Mouse (Mus musculus) cerebral cortex, adult 2 months (tissue): ENCODE data around the gene Dync1i1.

Source experiments
- whole genome bisulfite sequencing: fragments of 180-500 bp; shearing (Covaris S2); methylation state at CpG from one replicate; pipeline ENCODE4 v1.1.7; 2018; 5-methylcytosine and 5-hydroxymethylcytosine counted together

Gene Dync1i1

DNA sequence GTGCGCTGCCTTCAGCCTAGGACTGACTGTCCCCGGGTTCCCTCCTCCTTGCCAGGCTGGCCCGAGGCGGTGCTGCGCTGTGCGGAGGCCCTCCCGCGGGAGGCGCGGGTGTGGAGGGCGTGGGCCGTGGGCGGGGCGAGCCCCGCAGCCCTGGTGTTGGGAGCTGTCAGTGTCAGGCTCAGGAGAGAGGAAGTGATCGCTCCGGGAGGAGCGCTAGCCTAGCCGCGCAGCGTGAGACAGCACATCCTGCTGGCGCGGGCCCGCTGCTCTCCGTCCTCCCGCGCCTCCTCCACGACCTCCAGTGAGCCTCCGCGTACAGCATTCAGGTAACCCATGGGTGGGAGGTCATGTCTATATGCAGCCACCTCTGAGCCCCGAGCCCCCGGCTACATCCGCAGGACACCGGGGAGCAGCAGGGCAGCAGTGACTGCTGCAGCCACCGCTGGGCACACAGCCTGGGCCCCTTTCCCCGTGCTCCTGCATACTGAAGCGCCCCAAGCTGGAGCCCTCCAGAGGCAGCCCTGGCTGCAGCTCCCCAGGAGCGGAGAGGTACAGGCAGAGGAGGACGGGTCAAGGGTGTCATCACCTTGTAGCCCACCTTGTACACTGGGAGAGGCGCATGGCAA is at the start of gene Dync1i1:
Gene Dync1i1, plus strand, starts transcription at position 29 of the 626 bp plus-strand sequence.
- 1% methylated on average over 34 of the region's 40 CpGs for WGBS

DNA sequence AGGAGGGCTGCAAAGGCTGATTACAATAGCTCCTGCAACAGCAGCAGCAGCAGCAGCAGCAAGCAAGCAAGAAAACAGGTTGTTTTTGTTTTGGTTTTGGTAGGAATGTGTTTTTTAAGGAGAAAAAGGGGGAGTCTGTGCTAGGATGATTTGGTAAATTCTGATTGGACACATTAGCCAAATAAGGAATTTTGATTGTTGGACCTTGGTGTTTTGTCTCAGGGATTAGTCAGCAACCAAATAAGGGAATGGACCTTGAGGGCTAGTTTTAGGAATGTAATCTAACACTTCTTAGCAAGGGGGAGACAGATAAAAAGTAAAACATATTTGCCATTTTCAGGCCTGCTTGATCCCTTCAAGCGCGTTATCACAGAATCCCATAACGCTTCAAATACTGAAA is 45.7 kb upstream of the Dync1i1 start:
- WGBS = 94% methylated on average over 3 of the region's 3 CpGs

DNA sequence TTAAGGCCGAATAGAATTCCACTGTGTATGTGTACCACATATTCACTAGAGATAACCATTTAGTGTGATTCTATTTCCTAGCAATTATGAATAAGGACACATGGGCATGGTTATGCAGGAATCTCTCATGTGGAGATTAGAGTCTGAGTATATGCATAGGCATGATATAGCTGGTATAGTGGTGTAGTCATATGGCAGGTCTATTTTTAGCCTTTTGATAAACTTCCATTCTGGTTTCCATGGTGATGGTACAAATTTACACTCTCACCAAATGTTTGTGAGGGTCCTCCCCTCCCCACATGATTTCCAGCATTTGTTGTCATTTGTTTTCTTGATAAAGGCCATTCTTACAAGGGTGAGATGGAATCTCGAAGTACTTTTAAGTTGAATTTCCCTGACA is 23.6 kb upstream of the Dync1i1 start:
- 57% methylated on average over 2 of the region's 2 CpGs for WGBS

DNA sequence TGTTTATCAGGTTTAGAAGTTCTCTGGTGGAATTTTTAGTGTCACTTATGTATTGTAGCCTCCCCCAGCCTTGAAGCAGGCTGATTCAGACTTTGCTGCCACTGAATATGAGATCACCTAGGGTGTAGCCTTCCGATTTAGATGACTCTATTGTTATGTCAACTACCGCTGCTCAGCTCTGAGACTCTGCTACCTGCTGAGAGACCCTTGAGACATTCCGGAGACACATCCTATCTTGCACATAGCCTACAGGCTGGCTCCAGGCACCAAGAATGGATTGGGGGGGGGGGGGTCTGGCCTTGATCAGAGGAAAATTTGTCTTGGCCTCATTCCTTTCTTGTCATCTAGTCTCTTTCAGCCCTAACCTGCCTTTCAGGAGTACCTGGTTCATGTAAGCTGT is 17.5 kb upstream of the Dync1i1 start:
- WGBS = 69% methylated on average over 3 of the region's 3 CpGs

DNA sequence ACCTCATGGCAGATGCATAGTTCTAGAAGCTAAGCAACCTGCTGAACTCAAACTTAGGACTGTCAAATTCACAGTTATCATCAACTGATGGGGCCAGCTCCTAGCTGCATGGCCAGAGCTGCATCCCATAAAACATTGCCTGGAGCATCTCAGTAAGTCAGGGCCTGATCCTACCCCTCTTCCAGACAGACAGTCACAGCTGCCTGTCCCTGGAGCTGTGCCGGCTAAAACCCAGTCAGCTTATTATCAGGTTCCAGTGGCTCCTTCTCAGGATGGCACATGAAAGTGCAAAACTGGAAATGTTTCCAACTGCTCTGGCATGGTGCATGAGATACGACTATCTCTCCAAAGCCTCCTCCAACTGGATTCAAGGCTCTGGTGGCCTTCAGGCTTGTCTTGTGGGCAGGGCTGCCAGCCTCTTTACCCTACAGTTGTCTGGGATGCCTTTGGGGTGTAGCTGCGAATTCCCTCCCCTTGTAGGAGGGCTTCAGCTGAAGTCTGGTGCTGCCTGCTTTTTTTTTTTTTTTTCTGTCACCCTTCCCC is 15.3 kb upstream of the Dync1i1 start:
- WGBS = 73% methylated on average over 3 of the region's 3 CpGs

- 74% methylated on average over 3 of the region's 3 CpGs for WGBS
Measured at GRCm38 (mm10) chr6:5712620-5713019, 12.8 kb upstream of the Dync1i1 start.

- 40% methylated on average over 3 of the region's 3 CpGs for WGBS
Measured at GRCm38 (mm10) chr6:5715101-5715618, 10.3 kb upstream of the Dync1i1 start.

- WGBS = 87% methylated on average over 2 of the region's 2 CpGs
Measured at GRCm38 (mm10) chr6:5718955-5719354, 6.5 kb upstream of the Dync1i1 start.

GRCm38 (mm10) chr6:5723986-5724385 is 1.5 kb upstream of the Dync1i1 start:
- 68% methylated on average over 1 of the region's 1 CpGs for WGBS

GRCm38 (mm10) chr6:5726237-5726670 is 815 bp downstream of the Dync1i1 start:
- 2% methylated on average over 10 of the region's 10 CpGs for WGBS

- 78% methylated on average over 3 of the region's 3 CpGs for WGBS
Measured at GRCm38 (mm10) chr6:5733217-5733616, 7.8 kb downstream of the Dync1i1 start.

GRCm38 (mm10) chr6:5734862-5735261 is 9.4 kb downstream of the Dync1i1 start:
- WGBS = 79% methylated on average over 1 of the region's 1 CpGs

DNA sequence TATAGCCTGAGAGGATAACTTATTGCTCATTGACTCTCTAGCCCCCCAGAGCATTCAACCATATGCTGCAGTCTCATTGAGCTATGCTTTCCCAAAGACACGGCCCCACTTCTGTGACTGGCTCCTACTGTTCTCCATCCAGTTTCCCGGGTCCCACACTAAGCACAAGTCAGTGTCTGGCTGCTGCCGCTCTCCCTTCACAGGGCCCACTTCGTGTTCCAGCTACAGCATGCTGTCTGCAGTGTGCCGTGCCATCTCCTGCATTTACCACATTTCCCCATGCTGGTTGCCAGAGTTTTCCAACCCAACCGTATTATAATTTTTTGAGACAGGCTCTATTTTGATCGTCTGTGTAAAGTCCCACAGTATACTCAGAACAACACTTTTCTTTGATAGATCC is 14.3 kb downstream of the Dync1i1 start:
- 52% methylated on average over 7 of the region's 7 CpGs for WGBS

GRCm38 (mm10) chr6:5741395-5742032 is 16.1 kb downstream of the Dync1i1 start:
- 54% methylated on average over 6 of the region's 6 CpGs for WGBS

- 81% methylated on average over 6 of the region's 6 CpGs for WGBS
Measured at GRCm38 (mm10) chr6:5750079-5750711, 24.8 kb downstream of the Dync1i1 start.

DNA sequence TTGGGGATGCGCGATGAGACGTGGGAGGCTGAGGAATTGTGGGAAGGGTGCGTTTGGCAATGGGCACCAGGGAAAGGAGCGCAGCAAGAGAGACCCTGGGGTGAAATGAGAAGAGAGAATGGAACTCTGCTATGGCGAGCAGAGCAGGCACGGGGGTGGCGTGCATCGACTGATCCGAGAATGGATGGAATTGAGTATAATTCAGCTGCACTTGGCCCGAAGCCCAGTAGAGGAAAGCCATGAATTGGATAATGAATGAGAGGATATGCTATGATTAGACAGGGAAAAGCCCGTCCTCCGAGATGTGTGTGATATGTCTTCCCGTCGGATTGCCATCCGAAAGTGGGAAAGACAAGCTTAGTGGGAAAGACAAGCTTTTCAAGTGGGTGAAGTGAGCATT is 26.7 kb downstream of the Dync1i1 start:
- 35% methylated on average over 16 of the region's 16 CpGs for WGBS

GRCm38 (mm10) chr6:5752617-5753016 is 27.2 kb downstream of the Dync1i1 start:
- 60% methylated on average over 5 of the region's 5 CpGs for WGBS

- 77% methylated on average over 5 of the region's 5 CpGs for WGBS
Measured at GRCm38 (mm10) chr6:5756509-5757130, 31.2 kb downstream of the Dync1i1 start.

GRCm38 (mm10) chr6:5762943-5763342 is 37.5 kb downstream of the Dync1i1 start:
- 59% methylated on average over 2 of the region's 2 CpGs for WGBS

GRCm38 (mm10) chr6:5768576-5768975 is 43.1 kb downstream of the Dync1i1 start:
- WGBS = 57% methylated on average over 1 of the region's 1 CpGs

GRCm38 (mm10) chr6:5770283-5770682 is 44.8 kb downstream of the Dync1i1 start:
- WGBS = 71% methylated on average over 4 of the region's 4 CpGs

GRCm38 (mm10) chr6:5775461-5775860 is 50.0 kb downstream of the Dync1i1 start:
- 52% methylated on average over 3 of the region's 3 CpGs for WGBS
